Mouse (Mus musculus) neural tube, embryonic 11.5 days (tissue): ENCODE results near the gene Cdh13. TPM values are rescaled to one million over a fixed set of nuclear protein-coding genes. Genes with fewer than 3 reads are reported as not detected.
A peak's percentile ranks its signal among the peaks of the same experiment; 100 is the strongest.

Experiments used
- ATAC-seq: fragments of 200-750 bp; cut with Nextera tagmentation; 2 replicates; pipeline ENCODE4 v1.8.0; 2017; ENCODE audit warnings: moderate number of reproducible peaks, mild to moderate bottlenecking, moderate TSS enrichment, moderate library complexity; ENCODE audit not compliant: insufficient read depth, low FRiP score, low TSS enrichment
- DNase-seq: peaks from one replicate; pipeline ENCODE4 v3.0.0-alpha.2; 2015; ENCODE audit warnings: low spot score
- H3K27ac ChIP-seq: fragments of 300-500 bp; sonication (generic); 2 replicates; pipeline ENCODE4 v1.5.1; 2014; ENCODE audit warnings: low read depth, mild to moderate bottlenecking, low read length
- H3K27me3 ChIP-seq: fragments of 300-500 bp; sonication (generic); 2 replicates; pipeline ENCODE4 v1.6.1; 2014; ENCODE audit warnings: mild to moderate bottlenecking, low read length, mixed read lengths; ENCODE audit not compliant: control insufficient read depth, insufficient read depth
- H3K36me3 ChIP-seq: fragments of 300-500 bp; sonication (generic); 2 replicates; pipeline ENCODE4 v1.6.1; 2014; ENCODE audit warnings: mild to moderate bottlenecking, low read length, moderate library complexity, mixed read lengths; ENCODE audit not compliant: control insufficient read depth, insufficient read depth
- H3K4me1 ChIP-seq: fragments of 300-500 bp; sonication (generic); 2 replicates; pipeline ENCODE4 v1.6.1; 2014; ENCODE audit warnings: low read length, mixed read lengths; ENCODE audit not compliant: control insufficient read depth, insufficient read depth
- H3K4me2 ChIP-seq: fragments of 300-500 bp; sonication (generic); 2 replicates; pipeline ENCODE4 v1.6.1; 2014; ENCODE audit warnings: low read depth, mild to moderate bottlenecking, moderate library complexity
- H3K4me3 ChIP-seq: fragments of 300-500 bp; sonication (generic); 2 replicates; pipeline ENCODE4 v1.5.1; 2014; ENCODE audit warnings: low read depth, low read length
- H3K9ac ChIP-seq: fragments of 300-500 bp; sonication (generic); 2 replicates; pipeline ENCODE4 v1.6.1; 2014; ENCODE audit warnings: mild to moderate bottlenecking, low read length
- H3K9me3 ChIP-seq: fragments of 300-500 bp; sonication (generic); 2 replicates; pipeline ENCODE4 v1.6.1; 2016; ENCODE audit warnings: low read length; ENCODE audit not compliant: control insufficient read depth
- WGBS: fragments of 180-500 bp; shearing (Covaris S2); extraction: QIAGEN DNeasy Blood & Tissue Kit; methylation state at CpG from one replicate; pipeline ENCODE4 v1.1.7; 2014; 5-methylcytosine and 5-hydroxymethylcytosine counted together
- polyA plus RNA-seq: library from polyadenylated mRNA; unstranded; fragments of >200 nt; fragmentation: Nextera tagmentation; extraction: Ambion mirVana; gene quantifications from 2 replicates; pipeline ENCODE4 v1.2.1, GENCODE M21; 2014

The Cdh13 gene
- 20.5 and 23.4 TPM in 2 replicates for polyA plus RNA-seq

DNA sequence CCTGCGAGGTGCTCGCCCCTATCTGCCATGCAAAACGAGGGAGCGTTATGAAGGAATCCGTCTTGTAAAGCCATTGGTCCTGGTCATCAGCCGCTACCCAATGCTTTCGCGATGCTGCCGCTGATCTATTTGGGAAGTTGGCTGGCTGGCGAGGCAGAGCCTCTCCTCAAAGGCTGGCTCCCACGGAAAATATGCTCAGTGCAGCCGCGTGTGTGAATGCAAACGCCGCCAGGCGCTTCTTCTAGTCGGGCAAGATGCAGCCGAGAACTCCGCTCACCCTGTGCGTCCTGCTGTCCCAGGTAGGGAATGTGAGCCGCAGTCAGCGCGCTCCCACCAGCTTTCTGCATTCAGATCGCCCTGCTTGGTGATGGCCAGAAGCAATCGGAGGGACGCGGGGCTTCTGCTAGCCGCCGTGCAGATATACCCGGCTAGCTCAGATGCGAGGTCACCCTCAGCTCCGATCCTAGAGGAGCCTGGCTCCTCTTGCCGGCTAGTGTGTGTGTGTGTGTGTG lies at the start of gene Cdh13:
Gene Cdh13, plus strand, starts transcription at position 134 of the 512 bp plus-strand sequence.
- Histone ChIP-seq H3K4me2 (peak within 1 kb of the TSS; percentile 85), H3K36me3 (no peaks in the 10 kb centered on the region), H3K27me3 (peaks cover 4% of the 10 kb centered on the region), H3K9me3 (no peaks in the 10 kb centered on the region), H3K27ac (no peak within 1 kb of the TSS), H3K4me3 (peak within 1 kb of the TSS; percentile 46), H3K4me1 (0 out of 2 replicates have a peak, but pooled peaks cover 3% of the 10 kb centered on the region), H3K9ac (peak within 1 kb of the TSS; percentile 76)
- WGBS: 0% methylated on average over 31 of the region's 33 CpGs
- DNase-seq (peak; percentile 72), ATAC-seq (peak; percentile 45)

DNA sequence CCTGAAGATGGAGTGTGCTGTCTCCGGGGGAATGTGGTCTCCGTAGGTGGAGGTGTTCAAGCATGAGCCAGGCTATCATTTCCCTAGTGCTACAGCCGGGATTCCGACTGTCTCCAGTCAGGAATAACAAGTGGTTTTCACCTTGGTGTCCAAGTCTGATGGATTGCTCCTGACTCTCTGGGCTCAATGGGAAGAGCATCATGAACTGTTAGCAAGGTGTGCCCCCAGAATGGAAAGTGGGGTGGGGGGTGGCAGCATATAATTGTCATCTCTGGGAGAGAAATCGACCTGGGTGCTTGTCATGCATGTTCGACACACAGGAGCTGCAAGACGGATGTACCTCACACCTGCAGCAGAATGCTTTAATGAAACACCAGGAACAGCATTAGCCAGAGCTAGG lies 47.9 kb upstream of the Cdh13 start:
- 90% methylated on average over 7 of the region's 7 CpGs for WGBS
- H3K9ac ChIP-seq: no peak overlapping the region
- no peak overlapping the region for H3K4me2 ChIP-seq
- no peaks in the 10 kb centered on the region for H3K9me3 ChIP-seq
- H3K4me3 ChIP-seq: no peak overlapping the region
- H3K27ac ChIP-seq: no peak overlapping the region
- ATAC-seq (no peak), DNase-seq (no peak)
- H3K27me3 ChIP-seq: no peaks in the 10 kb centered on the region
- H3K4me1 ChIP-seq: no peaks in the 10 kb centered on the region
- no peaks in the 10 kb centered on the region for H3K36me3 ChIP-seq

DNA sequence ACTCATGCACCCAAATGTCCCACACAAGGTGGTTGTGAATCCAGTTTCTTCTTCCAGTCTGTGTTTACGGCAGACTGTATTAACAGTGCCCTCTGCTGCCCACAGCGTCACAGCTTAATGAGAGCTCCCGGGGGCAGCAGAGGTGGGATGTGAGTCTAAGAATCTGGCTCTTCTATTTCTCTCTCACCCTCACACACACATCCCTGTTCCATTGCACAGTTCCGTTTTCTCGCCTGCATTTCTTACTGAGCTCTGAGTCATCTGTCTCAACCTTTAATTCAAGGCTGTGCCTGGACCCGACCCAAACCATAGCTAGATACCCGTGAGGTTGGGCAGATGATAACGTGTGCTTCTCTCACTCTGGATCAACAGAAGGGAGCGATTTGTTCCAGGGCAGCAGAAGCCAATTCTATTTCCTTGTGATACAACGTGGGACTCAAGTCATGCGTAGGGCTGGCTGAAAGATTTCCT lies 46.3 kb upstream of the Cdh13 start:
- no peaks in the 10 kb centered on the region for H3K4me1 ChIP-seq
- no peak overlapping the region for H3K27ac ChIP-seq
- no peaks in the 10 kb centered on the region for H3K27me3 ChIP-seq
- H3K36me3 ChIP-seq: no peaks in the 10 kb centered on the region
- ATAC-seq (no peak), DNase-seq (peak; percentile 24)
- no peak overlapping the region for H3K4me3 ChIP-seq
- no peaks in the 10 kb centered on the region for H3K9me3 ChIP-seq
- WGBS: 80% methylated on average over 11 of the region's 11 CpGs
- H3K9ac ChIP-seq: no peak overlapping the region
- H3K4me2 ChIP-seq: no peak overlapping the region

DNA sequence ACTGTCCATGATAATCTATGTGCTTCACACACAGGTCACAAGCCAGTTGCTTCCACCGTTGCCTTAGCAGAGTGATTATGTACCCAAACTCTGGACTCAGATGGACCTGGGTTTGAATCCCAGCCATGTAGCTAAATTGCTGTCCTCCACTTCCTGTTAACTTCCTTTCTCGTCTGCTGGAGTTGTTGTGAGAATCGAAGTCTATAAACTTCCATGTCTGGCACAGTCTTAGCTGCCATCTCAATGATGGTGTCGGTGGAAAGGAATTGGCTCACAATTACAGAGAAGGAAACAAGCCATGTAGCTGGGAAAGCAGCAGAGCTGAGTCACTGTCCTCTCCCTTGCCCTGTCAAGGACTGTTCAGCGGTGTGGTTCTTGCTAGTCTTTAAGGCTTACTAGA lies 45.4 kb upstream of the Cdh13 start:
- DNase-seq (no peak), ATAC-seq (no peak)
- H3K4me1 ChIP-seq: no peaks in the 10 kb centered on the region
- no peak overlapping the region for H3K27ac ChIP-seq
- WGBS: 92% methylated on average over 5 of the region's 5 CpGs
- no peaks in the 10 kb centered on the region for H3K9me3 ChIP-seq
- no peak overlapping the region for H3K4me2 ChIP-seq
- H3K4me3 ChIP-seq: no peak overlapping the region
- H3K36me3 ChIP-seq: no peaks in the 10 kb centered on the region
- H3K9ac ChIP-seq: no peak overlapping the region
- H3K27me3 ChIP-seq: no peaks in the 10 kb centered on the region

DNA sequence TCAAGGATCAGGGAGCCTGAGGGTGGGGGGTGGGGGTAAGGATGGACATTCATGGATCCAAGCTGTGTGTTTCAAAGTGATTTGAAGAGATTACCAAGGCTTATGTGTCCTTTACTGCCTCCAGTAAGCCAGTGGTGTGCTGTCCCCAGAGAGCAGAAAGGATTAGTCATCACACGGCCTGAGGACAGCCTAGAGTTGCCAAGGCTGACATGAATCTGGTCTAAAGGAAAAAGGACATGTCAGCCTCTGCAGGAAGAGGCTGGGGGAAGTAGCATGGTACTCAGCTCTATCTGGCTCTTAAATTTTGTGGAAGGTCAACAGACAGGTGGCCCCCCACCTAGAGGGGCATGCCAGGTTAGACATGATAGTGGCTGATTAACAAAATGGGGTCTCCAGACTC lies 44.3 kb upstream of the Cdh13 start:
- Histone ChIP-seq H3K9me3 (no peaks in the 10 kb centered on the region), H3K9ac (no peak overlapping the region), H3K4me3 (no peak overlapping the region), H3K36me3 (no peaks in the 10 kb centered on the region), H3K4me2 (no peak overlapping the region), H3K27ac (no peak overlapping the region), H3K27me3 (no peaks in the 10 kb centered on the region), H3K4me1 (no peaks in the 10 kb centered on the region)
- no peak for DNase-seq
- WGBS: 95% methylated on average over 1 of the region's 1 CpGs
- ATAC-seq: no peak

DNA sequence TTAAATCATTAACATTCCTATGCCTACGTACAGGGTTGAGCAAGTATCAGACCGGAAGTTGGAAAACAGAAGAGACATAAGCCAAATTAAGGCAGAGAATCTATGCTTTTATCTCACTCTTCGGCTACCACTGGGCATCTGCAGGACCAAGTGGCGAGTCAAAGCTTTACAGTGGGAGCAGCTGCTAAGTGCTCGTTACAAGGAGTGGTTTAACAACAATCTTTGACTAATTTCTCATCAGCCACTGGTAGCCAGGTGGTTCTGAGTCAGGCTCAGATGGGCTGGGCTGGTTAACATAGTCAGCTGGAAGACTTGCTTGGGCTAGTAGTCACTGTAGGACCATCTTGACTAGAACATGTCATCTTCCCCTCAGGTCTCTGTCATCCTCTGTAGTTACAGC lies 34.2 kb upstream of the Cdh13 start:
- Histone ChIP-seq H3K27me3 (no peaks in the 10 kb centered on the region), H3K27ac (no peak overlapping the region), H3K4me2 (no peak overlapping the region), H3K36me3 (no peaks in the 10 kb centered on the region), H3K9me3 (no peaks in the 10 kb centered on the region), H3K4me3 (no peak overlapping the region), H3K9ac (no peak overlapping the region), H3K4me1 (no peaks in the 10 kb centered on the region)
- DNase-seq: no peak
- no peak for ATAC-seq
- 89% methylated on average over 5 of the region's 5 CpGs for WGBS

DNA sequence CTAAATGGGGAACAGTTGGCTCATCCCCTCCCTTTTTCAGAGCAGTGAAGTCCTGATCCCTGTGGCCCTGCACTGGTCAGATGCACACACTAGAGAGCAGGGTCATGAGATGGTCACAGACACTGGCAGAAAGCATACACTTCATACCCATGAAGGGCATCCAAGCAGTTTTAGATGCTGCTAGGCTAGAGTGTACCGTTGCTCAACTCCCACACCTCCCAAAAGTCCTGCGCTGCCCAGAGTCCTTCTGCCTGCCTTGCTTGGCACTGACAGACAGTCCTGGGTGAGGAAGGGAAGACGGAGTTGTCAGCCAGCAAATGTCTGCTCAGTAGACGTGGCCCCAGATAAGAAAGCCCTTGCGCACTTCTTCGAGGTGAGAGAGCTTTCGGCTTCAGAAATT lies 33.6 kb upstream of the Cdh13 start:
- H3K4me1 ChIP-seq: no peaks in the 10 kb centered on the region
- H3K36me3 ChIP-seq: no peaks in the 10 kb centered on the region
- DNase-seq (no peak), ATAC-seq (no peak)
- no peak overlapping the region for H3K4me3 ChIP-seq
- no peaks in the 10 kb centered on the region for H3K27me3 ChIP-seq
- no peak overlapping the region for H3K27ac ChIP-seq
- H3K9me3 ChIP-seq: no peaks in the 10 kb centered on the region
- no peak overlapping the region for H3K9ac ChIP-seq
- WGBS: 94% methylated on average over 7 of the region's 7 CpGs
- no peak overlapping the region for H3K4me2 ChIP-seq

DNA sequence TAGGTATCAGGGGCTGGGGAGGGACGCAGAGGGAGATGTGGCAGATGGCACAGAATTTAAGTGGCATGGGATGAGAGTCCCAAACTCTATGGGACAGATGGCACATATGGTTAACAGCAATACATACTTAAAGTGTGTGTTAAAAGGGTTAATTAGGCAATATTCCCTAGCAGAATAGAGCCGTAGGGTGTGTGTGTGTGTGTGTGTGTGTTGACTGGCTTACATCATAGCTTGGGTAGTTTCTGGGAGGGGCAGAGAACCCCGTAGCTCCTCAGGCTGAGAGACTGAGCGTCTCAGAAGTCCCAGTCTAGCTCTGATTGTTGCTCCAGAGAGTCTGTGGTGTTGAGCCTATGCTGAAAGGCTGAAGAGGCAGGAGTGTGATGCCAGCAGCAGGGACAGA lies 20.4 kb upstream of the Cdh13 start:
- DNase-seq (no peak), ATAC-seq (no peak)
- H3K36me3 ChIP-seq: no peaks in the 10 kb centered on the region
- no peak overlapping the region for H3K27ac ChIP-seq
- no peak overlapping the region for H3K4me2 ChIP-seq
- H3K27me3 ChIP-seq: no peaks in the 10 kb centered on the region
- no peaks in the 10 kb centered on the region for H3K4me1 ChIP-seq
- H3K9ac ChIP-seq: no peak overlapping the region
- H3K4me3 ChIP-seq: no peak overlapping the region
- 68% methylated on average over 4 of the region's 4 CpGs for WGBS
- H3K9me3 ChIP-seq: no peaks in the 10 kb centered on the region

DNA sequence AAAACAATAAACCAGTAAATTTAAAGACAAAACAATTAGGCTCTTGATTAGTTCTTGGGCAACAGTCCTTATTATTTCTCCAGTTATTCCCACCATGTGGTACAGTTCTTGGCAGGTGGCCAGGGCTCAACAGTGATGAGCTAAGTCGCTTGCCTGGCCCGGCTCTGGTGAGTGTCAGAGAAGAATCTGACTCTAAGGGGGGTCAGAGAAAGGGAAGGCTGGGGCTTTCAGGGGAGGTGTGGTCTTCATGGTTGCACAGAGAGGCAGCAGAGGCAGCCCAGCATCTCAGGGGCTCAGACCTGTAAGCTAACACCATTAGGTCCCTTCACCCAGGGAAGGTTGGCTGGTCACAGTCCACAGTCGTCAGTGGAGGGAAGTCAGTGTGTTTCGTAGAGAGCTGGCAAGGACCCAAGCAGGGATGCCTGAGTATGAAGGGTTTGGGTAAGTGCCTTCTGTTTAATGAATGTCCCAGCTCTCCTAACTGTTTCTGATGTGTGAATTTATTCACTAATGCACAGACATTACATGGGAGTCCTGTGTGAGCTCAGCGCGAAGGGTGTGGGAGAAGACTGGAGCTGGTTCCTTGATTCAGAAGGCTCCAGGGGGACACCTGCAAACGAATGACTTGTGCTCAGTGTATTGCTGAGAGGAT lies 12.7 kb upstream of the Cdh13 start:
- Histone ChIP-seq H3K4me1 (peaks cover 5% of the 10 kb centered on the region; the same call in 1 of the 2 replicates), H3K27me3 (no peaks in the 10 kb centered on the region), H3K27ac (no peak overlapping the region), H3K9me3 (no peaks in the 10 kb centered on the region), H3K9ac (no peak overlapping the region), H3K4me2 (no peak overlapping the region), H3K36me3 (no peaks in the 10 kb centered on the region), H3K4me3 (no peak overlapping the region)
- ATAC-seq: no peak
- WGBS: 65% methylated on average over 7 of the region's 7 CpGs
- DNase-seq: no peak
